Mouse (Mus musculus) limb, embryonic 12.5 days (tissue): ENCODE data around the gene Mmd2. TPM values are rescaled to one million over a fixed set of nuclear protein-coding genes. Genes with fewer than 3 reads are reported as not detected.

ENCODE experiments used
- ATAC-seq: fragments of 200-750 bp; cut with Nextera tagmentation; 2 replicates; pipeline ENCODE4 v1.8.0; 2017; ENCODE audit warnings: low read depth, moderate TSS enrichment; ENCODE audit not compliant: insufficient number of reproducible peaks, insufficient read depth, low FRiP score, low TSS enrichment
- H3K27ac ChIP-seq: fragments of 300-500 bp; sonication (generic); 2 replicates; pipeline ENCODE4 v1.5.1; 2016; ENCODE audit warnings: mild to moderate bottlenecking, moderate library complexity
- H3K27me3 ChIP-seq: fragments of 300-500 bp; sonication (generic); 2 replicates; pipeline ENCODE4 v1.6.1; 2016; ENCODE audit warnings: mild to moderate bottlenecking, moderate library complexity
- H3K36me3 ChIP-seq: fragments of 300-500 bp; sonication (generic); 2 replicates; pipeline ENCODE4 v1.6.1; 2016; ENCODE audit warnings: mild to moderate bottlenecking, moderate library complexity
- H3K4me1 ChIP-seq: fragments of 300-500 bp; sonication (generic); replicated peaks from 2 replicates; pipeline ENCODE4 v1.6.1; 2016
- H3K4me2 ChIP-seq: fragments of 300-500 bp; sonication (generic); 2 replicates; pipeline ENCODE4 v1.6.1; 2016; ENCODE audit warnings: mild to moderate bottlenecking, moderate library complexity
- H3K4me3 ChIP-seq: fragments of 300-500 bp; sonication (generic); replicated peaks from 2 replicates; pipeline ENCODE4 v1.5.1; 2016; ENCODE audit warnings: mild to moderate bottlenecking
- H3K9ac ChIP-seq: fragments of 300-500 bp; sonication (generic); replicated peaks from 2 replicates; pipeline ENCODE4 v1.6.1; 2016; ENCODE audit warnings: mild to moderate bottlenecking, moderate library complexity
- H3K9me3 ChIP-seq: fragments of 300-500 bp; sonication (generic); 2 replicates; pipeline ENCODE4 v1.6.1; 2016; ENCODE audit warnings: mild to moderate bottlenecking, moderate library complexity
- WGBS: fragments of 180-500 bp; shearing (Covaris S2); methylation state at CpG from one replicate; pipeline ENCODE4 v1.1.7; 2016; 5-methylcytosine and 5-hydroxymethylcytosine counted together
- polyA plus RNA-seq: library from polyadenylated mRNA; unstranded; fragments of >200 nt; fragmentation: Nextera tagmentation; extraction: Ambion mirVana; gene quantifications from 2 replicates; pipeline ENCODE4 v1.2.1, GENCODE M21; 2016

Mmd2 gene
- polyA plus RNA-seq, 1 experiment from 2014 or later: 1.2 TPM

- no peaks in the 10 kb centered on the region for H3K36me3 ChIP-seq
- ATAC-seq: no peak
- H3K4me3 ChIP-seq: no peak overlapping the region
- peaks cover 25% of the 10 kb centered on the region for H3K27me3 ChIP-seq
- H3K27ac ChIP-seq: no peak overlapping the region
- H3K9me3 ChIP-seq: no peaks in the 10 kb centered on the region
- 82% methylated on average over 7 of the region's 7 CpGs for WGBS
- no peak overlapping the region for H3K4me2 ChIP-seq
- no peak overlapping the region for H3K9ac ChIP-seq
- H3K4me1 ChIP-seq: peaks cover 9% of the 10 kb centered on the region; the same call in 1 of the 2 replicates
These were observed 4.2 kb downstream of the Mmd2 start for GRCm38 (mm10) chr5:142604379-142604778.

GRCm38 (mm10) chr5:142597648-142598390 is 10.8 kb downstream of the Mmd2 start:
- Histone ChIP-seq H3K4me3 (no peak overlapping the region), H3K9me3 (no peaks in the 10 kb centered on the region), H3K36me3 (no peaks in the 10 kb centered on the region), H3K4me1 (peaks cover 5% of the 10 kb centered on the region; the same call in 1 of the 2 replicates), H3K4me2 (no peak overlapping the region), H3K27ac (no peak overlapping the region), H3K27me3 (no peaks in the 10 kb centered on the region), H3K9ac (no peak overlapping the region)
- WGBS: 77% methylated on average over 6 of the region's 6 CpGs
- ATAC-seq: no peak

- WGBS: 83% methylated on average over 6 of the region's 6 CpGs
These were observed 11.9 kb downstream of the Mmd2 start for GRCm38 (mm10) chr5:142596723-142597122.

DNA sequence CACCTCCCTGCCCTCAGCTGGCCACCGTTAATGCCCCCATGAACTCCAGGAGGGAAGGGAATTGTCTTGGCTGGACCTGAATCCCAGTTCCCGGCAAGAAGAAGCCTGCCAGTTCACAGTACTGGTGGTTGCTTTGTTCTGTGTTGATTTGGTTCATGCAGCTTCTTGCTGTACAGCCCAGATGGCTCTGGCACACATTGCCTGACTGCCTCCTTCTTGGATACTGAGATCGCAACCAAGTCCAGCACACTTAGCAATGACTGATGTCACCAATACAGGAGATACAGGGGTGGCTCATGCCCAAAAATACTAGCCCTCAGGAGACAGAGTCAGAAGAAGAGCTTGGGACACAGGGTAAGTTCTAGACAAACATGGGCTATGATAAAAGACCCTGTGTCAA is 12.9 kb downstream of the Mmd2 start:
- no peak for ATAC-seq
- Histone ChIP-seq H3K27ac (no peak overlapping the region), H3K9ac (no peak overlapping the region), H3K27me3 (no peaks in the 10 kb centered on the region), H3K4me1 (peaks cover 5% of the 10 kb centered on the region; the same call in 1 of the 2 replicates), H3K4me2 (no peak overlapping the region), H3K9me3 (no peaks in the 10 kb centered on the region), H3K4me3 (no peak overlapping the region), H3K36me3 (no peaks in the 10 kb centered on the region)
- 54% methylated on average over 3 of the region's 3 CpGs for WGBS

More at GRCm38 (mm10) chr5:142596723-142597122, 11.9 kb downstream of the Mmd2 start:
- Histone ChIP-seq H3K9me3 (no peaks in the 10 kb centered on the region), H3K36me3 (no peaks in the 10 kb centered on the region), H3K4me1 (peaks cover 5% of the 10 kb centered on the region; the same call in 1 of the 2 replicates), H3K27ac (no peak overlapping the region), H3K9ac (no peak overlapping the region), H3K4me2 (no peak overlapping the region), H3K4me3 (no peak overlapping the region), H3K27me3 (no peaks in the 10 kb centered on the region)
- no peak for ATAC-seq

- Histone ChIP-seq H3K27me3 (no peaks in the 10 kb centered on the region), H3K4me2 (no peak overlapping the region), H3K9me3 (no peaks in the 10 kb centered on the region), H3K9ac (no peak overlapping the region), H3K4me3 (no peak overlapping the region), H3K36me3 (no peaks in the 10 kb centered on the region), H3K27ac (no peak overlapping the region), H3K4me1 (peaks cover 10% of the 10 kb centered on the region; the same call in 1 of the 2 replicates)
- ATAC-seq: no peak
- 87% methylated on average over 6 of the region's 6 CpGs for WGBS
These were observed 17.5 kb downstream of the Mmd2 start for GRCm38 (mm10) chr5:142590953-142591616.

- 0 out of 2 replicates have a peak, but pooled peaks have one; percentile 34 for ATAC-seq
- H3K4me1 ChIP-seq: 0 out of 2 replicates have a peak, but pooled peaks cover 5% of the 10 kb centered on the region
- H3K4me2 ChIP-seq: no peak overlapping the region
- H3K9ac ChIP-seq: no peak overlapping the region
- H3K27me3 ChIP-seq: 0 out of 2 replicates have a peak, but pooled peaks cover 2% of the 10 kb centered on the region
- WGBS: 67% methylated on average over 14 of the region's 14 CpGs
- no peaks in the 10 kb centered on the region for H3K36me3 ChIP-seq
- no peak overlapping the region for H3K4me3 ChIP-seq
- no peaks in the 10 kb centered on the region; the same call in 1 of the 2 replicates for H3K9me3 ChIP-seq
- H3K27ac ChIP-seq: no peak overlapping the region
These were observed 24.9 kb downstream of the Mmd2 start for GRCm38 (mm10) chr5:142583616-142584126.

DNA sequence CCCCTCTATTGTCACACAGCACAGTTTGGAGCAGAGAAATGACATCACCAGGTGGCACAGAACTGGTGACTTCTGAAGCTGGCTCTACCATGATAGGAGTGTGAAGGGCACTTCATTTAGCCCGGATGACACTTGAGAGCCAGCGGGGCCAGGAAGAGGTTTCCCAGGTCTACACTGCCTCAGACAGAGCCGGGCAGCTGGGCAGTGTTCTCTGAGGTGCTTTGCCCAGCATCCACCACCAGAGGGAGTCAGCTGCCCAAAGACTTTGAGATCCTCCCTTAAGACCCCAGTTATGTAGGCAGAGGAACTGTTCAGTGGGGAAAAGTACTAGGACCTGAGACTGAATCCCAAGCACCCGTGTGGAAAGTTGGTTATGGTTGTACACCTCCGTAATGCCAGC is 27.1 kb downstream of the Mmd2 start:
- peak; percentile 12; the same call in 1 of the 2 replicates for ATAC-seq
- no peak overlapping the region for H3K9ac ChIP-seq
- 18% methylated on average over 5 of the region's 5 CpGs for whole genome bisulfite sequencing

DNA sequence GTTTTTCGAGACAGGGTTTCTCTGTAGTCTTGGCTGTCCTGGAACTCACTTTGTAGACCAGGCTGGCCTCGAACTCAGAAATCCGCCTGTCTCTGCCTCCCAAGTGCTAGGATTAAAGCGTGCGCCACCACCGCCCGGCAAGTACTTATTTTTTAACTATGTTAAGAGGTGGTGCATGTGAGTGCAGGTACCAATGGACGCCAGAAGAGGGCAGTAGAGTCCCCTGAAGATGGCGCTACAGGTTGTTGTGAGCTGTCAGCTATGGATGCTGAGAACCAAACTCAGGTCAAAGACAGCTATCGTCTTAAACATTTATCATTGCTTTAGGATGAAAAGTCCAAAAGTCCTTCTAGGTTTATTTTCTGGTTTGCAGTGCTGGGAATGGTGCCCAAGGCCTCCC is 30.4 kb downstream of the Mmd2 start:
- Histone ChIP-seq H3K27ac (no peak overlapping the region), H3K27me3 (0 out of 2 replicates have a peak, but pooled peaks cover 2% of the 10 kb centered on the region), H3K4me3 (no peak overlapping the region), H3K36me3 (no peaks in the 10 kb centered on the region), H3K4me1 (no peaks in the 10 kb centered on the region), H3K9me3 (peaks cover 5% of the 10 kb centered on the region; the same call in 1 of the 2 replicates), H3K4me2 (no peak overlapping the region), H3K9ac (no peak overlapping the region)
- 86% methylated on average over 10 of the region's 10 CpGs for WGBS
- no peak for ATAC-seq

More for the DNA sequence above, 27.1 kb downstream of the Mmd2 start:
- H3K27ac ChIP-seq: no peak overlapping the region
- 0 out of 2 replicates have a peak, but pooled peaks cover 5% of the 10 kb centered on the region for H3K4me1 ChIP-seq
- H3K9me3 ChIP-seq: peaks cover 5% of the 10 kb centered on the region; the same call in 1 of the 2 replicates
- no peak overlapping the region for H3K4me3 ChIP-seq
- H3K4me2 ChIP-seq: no peak overlapping the region
- no peaks in the 10 kb centered on the region for H3K36me3 ChIP-seq
- 0 out of 2 replicates have a peak, but pooled peaks cover 2% of the 10 kb centered on the region for H3K27me3 ChIP-seq

- Histone ChIP-seq H3K9ac (no peak overlapping the region), H3K27me3 (0 out of 2 replicates have a peak, but pooled peaks cover 2% of the 10 kb centered on the region), H3K27ac (no peak overlapping the region), H3K36me3 (no peaks in the 10 kb centered on the region), H3K4me1 (no peaks in the 10 kb centered on the region), H3K4me2 (no peak overlapping the region), H3K9me3 (peaks cover 11% of the 10 kb centered on the region), H3K4me3 (no peak overlapping the region)
- ATAC-seq: no peak
- WGBS: 84% methylated on average over 7 of the region's 7 CpGs
These were observed 31.8 kb downstream of the Mmd2 start for GRCm38 (mm10) chr5:142576832-142577231.

DNA sequence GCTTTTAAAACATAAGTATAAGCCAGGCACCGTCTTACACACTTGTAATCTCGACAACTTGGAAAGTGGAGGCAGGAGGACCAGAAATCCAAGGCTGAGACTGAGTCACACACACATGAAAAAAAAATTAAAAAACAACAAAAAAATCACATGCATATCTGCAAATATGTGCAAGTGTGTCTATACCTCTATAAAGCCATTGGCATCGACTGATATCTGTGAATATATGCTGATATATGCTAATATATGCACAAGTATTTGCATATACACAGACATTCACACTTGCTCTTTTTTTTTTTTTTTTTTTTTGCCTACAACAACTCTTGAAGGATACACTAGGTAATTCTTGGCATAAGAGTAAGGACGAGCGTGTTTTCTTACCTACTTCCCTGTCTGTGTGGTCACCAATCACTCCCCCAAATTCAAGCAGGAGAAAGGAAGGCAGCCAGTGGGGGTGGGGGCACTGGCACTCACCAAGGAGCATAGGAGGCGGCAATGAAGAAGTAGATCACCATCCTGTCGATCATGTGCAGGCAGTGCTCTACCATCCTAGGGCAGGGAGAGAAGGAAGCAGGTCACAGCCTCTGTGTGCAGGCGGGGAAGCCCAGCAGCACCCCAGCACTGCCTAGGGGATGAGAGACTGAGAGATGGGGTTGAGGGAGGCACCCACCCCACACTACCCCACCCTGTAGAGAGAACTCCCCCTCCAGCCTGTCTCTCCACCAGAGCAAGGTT is 34.1 kb downstream of the Mmd2 start:
- 0 out of 2 replicates have a peak, but pooled peaks cover under 1% of the 10 kb centered on the region for H3K27me3 ChIP-seq
- WGBS: 80% methylated on average over 8 of the region's 8 CpGs

More for the DNA sequence above, 34.1 kb downstream of the Mmd2 start:
- H3K36me3 ChIP-seq: no peaks in the 10 kb centered on the region
- no peak overlapping the region for H3K9ac ChIP-seq
- no peak overlapping the region for H3K4me2 ChIP-seq
- H3K4me1 ChIP-seq: no peaks in the 10 kb centered on the region
- no peak for ATAC-seq
- no peak overlapping the region for H3K4me3 ChIP-seq
- peaks cover 11% of the 10 kb centered on the region for H3K9me3 ChIP-seq
- no peak overlapping the region for H3K27ac ChIP-seq
